Mouse (Mus musculus) fat pad, adult 2 months (tissue): Measurements from ENCODE around the gene Ptprq.

ENCODE experiments used
- DNase-seq: peaks from one replicate; pipeline ENCODE4 v3.0.0-alpha.2; 2011; ENCODE audit warnings: low read depth, low spot score; ENCODE audit errors: extremely low read depth

The Ptprq gene

GRCm38 (mm10) chr10:107719806-107720205, at the start of gene Ptprq:
Ptprq (minus strand) TSS chr10:107720051.
- DNase-seq, result no peak

- DNase-seq, result no peak
These were observed 39.8 kb upstream of the Ptprq start for GRCm38 (mm10) chr10:107759624-107760023.

GRCm38 (mm10) chr10:107753471-107753870, 33.6 kb upstream of the Ptprq start:
- no peak for DNase-seq

- no peak for DNase-seq
These were observed 32.7 kb upstream of the Ptprq start for GRCm38 (mm10) chr10:107752351-107753143.

- no peak for DNase-seq
These were observed 32.1 kb upstream of the Ptprq start for GRCm38 (mm10) chr10:107751944-107752343.

GRCm38 (mm10) chr10:107747566-107747965, 27.7 kb upstream of the Ptprq start:
- no peak for DNase-seq

- DNase-seq, result no peak
These were observed 26.9 kb upstream of the Ptprq start for GRCm38 (mm10) chr10:107746717-107747116.

GRCm38 (mm10) chr10:107739815-107740214, 20.0 kb upstream of the Ptprq start:
- no peak for DNase-seq

- no peak for DNase-seq
These were observed 17.9 kb upstream of the Ptprq start for GRCm38 (mm10) chr10:107737743-107738142.

GRCm38 (mm10) chr10:107735448-107735847, 15.6 kb upstream of the Ptprq start:
- DNase-seq, result no peak

- no peak for DNase-seq
These were observed 14.5 kb upstream of the Ptprq start for GRCm38 (mm10) chr10:107734327-107734726.

GRCm38 (mm10) chr10:107725631-107726030, 5.8 kb upstream of the Ptprq start:
- no peak for DNase-seq

GRCm38 (mm10) chr10:107704443-107704842, 15.4 kb downstream of the Ptprq start:
- no peak for DNase-seq

- DNase-seq, result no peak
These were observed 18.9 kb downstream of the Ptprq start for GRCm38 (mm10) chr10:107700944-107701343.

GRCm38 (mm10) chr10:107698716-107699115, 21.1 kb downstream of the Ptprq start:
- DNase-seq, result no peak

- DNase-seq, result no peak
These were observed 22.7 kb downstream of the Ptprq start for GRCm38 (mm10) chr10:107697177-107697576.

GRCm38 (mm10) chr10:107687382-107687781, 32.5 kb downstream of the Ptprq start:
- DNase-seq, result no peak

- no peak for DNase-seq
These were observed 43.9 kb downstream of the Ptprq start for GRCm38 (mm10) chr10:107675994-107676393.

- DNase-seq, result no peak
These were observed 51.3 kb downstream of the Ptprq start for GRCm38 (mm10) chr10:107668374-107669094.

GRCm38 (mm10) chr10:107662372-107663065, 57.3 kb downstream of the Ptprq start:
- no peak for DNase-seq

- no peak for DNase-seq
These were observed 57.9 kb downstream of the Ptprq start for GRCm38 (mm10) chr10:107661970-107662369.

GRCm38 (mm10) chr10:107659141-107659540, 60.7 kb downstream of the Ptprq start:
- DNase-seq, result no peak
